Mouse (Mus musculus) Patski (cell line): ENCODE measurements around the gene Capza2. TPM values are rescaled to one million over a fixed set of nuclear protein-coding genes. Genes with fewer than 3 reads are reported as not detected.
"Not testable (repeated sequence)": the region's sequence is repeated elsewhere in the genome, so short reads cannot be mapped to it uniquely, and the experiment has no call there.

Experiments
- ATAC-seq: fragments of 100-300 bp; one replicate; pipeline ENCODE4 v1.8.0; 2021
- CTCF ChIA-PET: fragments of 350-600 bp; sonication (Branson Sonifier 250); formaldehyde crosslinking; loops from one replicate; lab custom pipeline; 2022; ENCODE audit warnings: inconsistent platforms; lab: Charles Lee
- POLR2A ChIA-PET: fragments of 350-600 bp; sonication (Branson Sonifier 250); formaldehyde crosslinking; loops from one replicate; lab custom pipeline; 2022; ENCODE audit warnings: antibody characterized with exemption, inconsistent platforms; lab: Charles Lee
- DNase-seq: peaks from one replicate; pipeline ENCODE4 v3.0.0-alpha.2; 2011; ENCODE audit warnings: low read depth, low spot score
- H3K27me3 ChIP-seq: fragments of 371-371 bp; one replicate; pipeline ENCODE4 v1.5.1; 2021
- CTCF ChIP-seq: fragments of 100-300 bp; IDR thresholded peaks from one replicate; pipeline ENCODE4 v1.5.1; 2021
- in situ Hi-C: fragments of 300-500 bp; cut with MboI; formaldehyde crosslinking; loops from 3 replicates; pipeline ENCODE4 v1.11.1; 2018; ENCODE audit warnings: low pct_unique_long_range_greater_than_20kb, mixed read lengths
- polyA plus RNA-seq: library from polyadenylated mRNA; unstranded; gene quantifications from one replicate; pipeline ENCODE4 v1.2.3, GENCODE M21; 2021

Capza2 gene
- polyA plus RNA-seq, 1 experiment from 2014 or later: 185 TPM

GRCm38 (mm10) chr6:17700936-17701612, 65.0 kb downstream of the Capza2 start:
- ATAC-seq: no peak
- H3K27me3 ChIP-seq: no peaks in the 10 kb centered on the region
- ChIA-PET POLR2A (no interaction called here), CTCF (interaction anchor here (1.5 kb wide), 1 partner anchor 22 kb away, joined by 3 read pairs; no protein-coding TSS in a partner anchor)
- no peak for DNase-seq
- in situ Hi-C loops: no loop called here
- no peak for TF ChIP-seq CTCF

GRCm38 (mm10) chr6:17704038-17704437, 68.0 kb downstream of the Capza2 start:
- CTCF ChIA-PET, H3K27me3 ChIP-seq, ATAC-seq, POLR2A ChIA-PET, in situ Hi-C loops, DNase-seq: not testable (repeated sequence)

GRCm38 (mm10) chr6:17705973-17706372, 69.9 kb downstream of the Capza2 start:
- CTCF ChIA-PET: interaction anchor here (0.7 to 1.0 kb wide), 2 partner anchors 11 to 151 kb away, joined by 3 read pairs; no protein-coding TSS in a partner anchor
- no peak for TF ChIP-seq CTCF
- POLR2A ChIA-PET: interaction anchor here (0.6 to 1.2 kb wide), 3 partner anchors 8 to 667 kb away, joined by 3 to 10 read pairs (median 8); no protein-coding TSS in a partner anchor
- ATAC-seq (no peak), DNase-seq (no peak)
- no peaks in the 10 kb centered on the region for H3K27me3 ChIP-seq
- in situ Hi-C loops: no loop called here

Other genes with a start within 250 kb of the Capza2 start
- gene Met, start 172.4 kb upstream of the Capza2 start, polyA plus RNA-seq: 128 TPM
- gene St7, start 56.7 kb downstream of the Capza2 start, polyA plus RNA-seq: 23.1 TPM